Mouse (Mus musculus) Patski (cell line): ENCODE measurements around the gene P4ha2. TPM values are rescaled to one million over a fixed set of nuclear protein-coding genes. Genes with fewer than 3 reads are reported as not detected.

Experiments used
- ATAC-seq: fragments of 100-300 bp; one replicate; pipeline ENCODE4 v1.8.0; 2021
- CTCF ChIA-PET: fragments of 350-600 bp; sonication (Branson Sonifier 250); formaldehyde crosslinking; loops from one replicate; lab custom pipeline; 2022; ENCODE audit warnings: inconsistent platforms; lab: Charles Lee
- POLR2A ChIA-PET: fragments of 350-600 bp; sonication (Branson Sonifier 250); formaldehyde crosslinking; loops from one replicate; lab custom pipeline; 2022; ENCODE audit warnings: antibody characterized with exemption, inconsistent platforms; lab: Charles Lee
- DNase-seq: peaks from one replicate; pipeline ENCODE4 v3.0.0-alpha.2; 2011; ENCODE audit warnings: low read depth, low spot score
- H3K27me3 ChIP-seq: fragments of 371-371 bp; one replicate; pipeline ENCODE4 v1.5.1; 2021
- CTCF ChIP-seq: fragments of 100-300 bp; IDR thresholded peaks from one replicate; pipeline ENCODE4 v1.5.1; 2021
- in situ Hi-C: fragments of 300-500 bp; cut with MboI; formaldehyde crosslinking; loops from 3 replicates; pipeline ENCODE4 v1.11.1; 2018; ENCODE audit warnings: low pct_unique_long_range_greater_than_20kb, mixed read lengths
- polyA plus RNA-seq: library from polyadenylated mRNA; unstranded; gene quantifications from one replicate; pipeline ENCODE4 v1.2.3, GENCODE M21; 2021

The P4ha2 gene
- polyA plus RNA-seq, 1 experiment from 2014 or later = 66.8 TPM

DNA sequence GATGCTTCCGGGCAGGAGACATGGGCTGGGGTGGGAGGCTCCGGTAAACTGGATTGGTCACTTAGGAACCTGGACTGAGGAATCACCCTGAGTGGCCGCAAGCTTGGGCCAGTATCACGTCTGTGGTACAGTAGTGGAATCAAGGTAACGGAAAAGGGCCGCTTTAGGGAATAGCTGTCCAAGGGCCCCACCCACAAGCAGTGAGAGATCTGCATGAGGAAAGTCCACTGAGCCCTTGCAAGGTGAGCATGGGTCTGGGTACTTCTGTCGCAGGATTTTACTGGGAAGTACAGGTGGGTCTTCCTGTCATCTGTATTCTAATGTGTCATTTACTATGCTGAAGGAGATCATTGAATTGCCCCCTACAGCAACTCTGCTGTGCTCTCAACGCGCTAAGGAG is 1.8 kb downstream of the P4ha2 start:
- TF ChIP-seq CTCF = no peak
- no peak for DNase-seq
- in situ Hi-C loops = no loop called here
- no peaks in the 10 kb centered on the region for H3K27me3 ChIP-seq
- ChIA-PET CTCF (interaction anchor here (1.1 to 2.0 kb wide), 2 partner anchors 11 to 13 kb away, joined by 3 to 8 read pairs; no protein-coding TSS in a partner anchor), POLR2A (no interaction called here)
- ATAC-seq = no peak

DNA sequence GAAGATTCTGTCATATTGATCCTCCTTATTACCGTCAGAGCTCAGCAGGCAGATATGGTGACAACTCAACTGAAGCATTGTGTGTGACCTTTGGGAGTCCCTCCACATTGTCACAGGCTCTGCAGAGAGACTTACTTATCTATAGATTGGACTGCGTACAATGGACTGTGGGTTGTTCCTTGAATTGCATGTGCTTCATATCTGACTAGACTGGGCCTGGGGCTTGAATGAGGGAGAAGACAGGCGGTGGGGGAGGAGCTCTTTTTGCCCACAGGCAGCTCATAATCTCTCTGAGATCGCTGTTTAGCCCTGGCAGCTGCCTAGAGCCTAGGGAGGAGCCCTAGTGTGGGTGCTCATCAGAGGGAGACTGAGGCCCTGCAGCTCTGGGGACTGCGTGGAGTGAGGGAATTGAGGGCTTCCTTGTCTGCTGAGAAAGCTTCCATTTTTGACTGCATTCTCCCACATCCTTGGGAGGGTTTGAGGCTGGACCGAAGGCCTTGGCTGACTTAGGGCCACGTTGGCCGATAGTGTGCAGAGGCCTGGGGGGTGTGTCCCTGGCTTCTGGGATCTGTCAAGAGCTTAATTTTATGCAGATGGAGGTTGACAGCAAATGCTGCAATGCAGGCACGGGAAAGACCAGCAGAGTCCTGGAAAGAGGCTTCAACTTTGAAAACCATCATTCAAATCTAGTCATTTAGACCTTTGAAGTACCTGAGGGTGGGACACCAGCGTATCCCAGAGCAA is 3.0 kb downstream of the P4ha2 start:
- H3K27me3 ChIP-seq = no peaks in the 10 kb centered on the region
- ChIA-PET CTCF (interaction anchor here (1.1 to 2.0 kb wide), 2 partner anchors 10 to 14 kb away, joined by 3 to 8 read pairs; no protein-coding TSS in a partner anchor), POLR2A (no interaction called here)
- in situ Hi-C loops = no loop called here
- no peak for TF ChIP-seq CTCF
- DNase-seq (no peak), ATAC-seq (no peak)

DNA sequence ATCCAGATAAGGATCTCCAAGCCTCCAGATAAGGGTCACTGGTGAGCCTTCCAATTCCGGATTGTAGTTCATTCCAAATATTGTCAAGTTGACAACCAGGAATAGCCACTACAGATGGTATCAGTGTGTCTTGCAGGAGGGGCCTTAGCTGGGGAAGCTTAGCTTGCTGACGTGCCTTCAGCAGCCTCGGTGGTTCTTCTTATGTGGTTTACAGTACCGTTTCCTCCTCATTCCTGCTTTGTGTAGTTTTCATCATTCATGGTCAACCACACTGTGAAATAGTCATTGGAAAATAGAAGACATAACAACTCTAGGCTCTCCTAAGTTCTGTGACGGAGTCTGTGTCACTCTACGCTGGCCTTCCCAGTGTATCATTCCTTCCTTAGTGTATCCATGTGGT is 5.1 kb downstream of the P4ha2 start:
- in situ Hi-C loops = no loop called here
- CTCF ChIA-PET = interaction anchor here (1.4 kb wide), 1 partner anchor 12 kb away, joined by 3 read pairs; no protein-coding TSS in a partner anchor
- no peaks in the 10 kb centered on the region for H3K27me3 ChIP-seq
- POLR2A ChIA-PET = no interaction called here
- ATAC-seq (no peak), DNase-seq (no peak)
- TF ChIP-seq CTCF = no peak

DNA sequence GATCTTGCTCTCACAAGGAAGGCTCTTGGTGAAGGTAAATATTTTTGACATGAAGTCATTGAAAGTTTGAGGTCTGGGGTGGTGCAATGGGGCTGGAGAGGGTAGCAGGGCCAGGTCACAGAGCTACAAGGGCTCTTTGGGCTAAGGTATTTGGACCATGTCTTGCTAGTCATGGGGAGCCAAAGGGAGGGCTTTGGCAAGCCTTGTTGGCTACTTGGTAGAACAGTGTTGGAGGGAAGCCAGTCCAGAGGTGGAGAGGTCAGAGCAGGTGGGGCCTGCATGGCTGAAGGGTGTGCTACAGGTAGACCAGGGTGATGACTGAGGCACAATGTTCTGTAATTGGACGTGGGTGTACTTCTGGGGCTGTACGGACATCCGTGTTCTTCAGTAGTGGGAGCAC is 6.8 kb downstream of the P4ha2 start:
- CTCF ChIA-PET = no interaction called here

DNA sequence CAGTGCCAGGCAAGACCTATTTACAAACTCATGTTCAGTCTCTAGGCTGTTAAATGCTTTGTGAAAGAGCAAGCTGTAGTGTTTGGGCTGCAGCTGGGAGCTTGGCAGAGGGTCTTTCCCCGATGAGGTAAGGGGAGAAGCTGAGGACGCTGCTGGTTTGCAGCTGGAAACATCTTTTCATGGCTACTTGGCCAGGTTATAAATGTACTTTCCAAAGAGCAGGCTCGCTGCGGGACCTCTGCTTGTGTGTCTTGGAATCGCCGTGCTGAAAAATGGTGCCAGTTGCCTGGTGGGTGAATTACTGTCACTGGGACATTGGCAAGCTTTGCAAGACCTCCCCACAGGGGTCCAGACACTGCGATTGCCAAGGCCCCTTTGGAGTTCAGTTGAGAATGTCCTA is 7.3 kb downstream of the P4ha2 start:
- DNase-seq (no peak), ATAC-seq (no peak)
- POLR2A ChIA-PET = no interaction called here
- CTCF ChIA-PET = interaction anchor here (0.9 kb wide), 1 partner anchor 27 kb away, joined by 3 read pairs; no protein-coding TSS in a partner anchor
- H3K27me3 ChIP-seq = no peaks in the 10 kb centered on the region
- in situ Hi-C loops = no loop called here
- no peak for TF ChIP-seq CTCF

More for the DNA sequence above, 6.8 kb downstream of the P4ha2 start:
- POLR2A ChIA-PET = no interaction called here
- ATAC-seq (peak; percentile 58), DNase-seq (no peak)
- in situ Hi-C loops = no loop called here
- no peak for TF ChIP-seq CTCF
- no peaks in the 10 kb centered on the region for H3K27me3 ChIP-seq

DNA sequence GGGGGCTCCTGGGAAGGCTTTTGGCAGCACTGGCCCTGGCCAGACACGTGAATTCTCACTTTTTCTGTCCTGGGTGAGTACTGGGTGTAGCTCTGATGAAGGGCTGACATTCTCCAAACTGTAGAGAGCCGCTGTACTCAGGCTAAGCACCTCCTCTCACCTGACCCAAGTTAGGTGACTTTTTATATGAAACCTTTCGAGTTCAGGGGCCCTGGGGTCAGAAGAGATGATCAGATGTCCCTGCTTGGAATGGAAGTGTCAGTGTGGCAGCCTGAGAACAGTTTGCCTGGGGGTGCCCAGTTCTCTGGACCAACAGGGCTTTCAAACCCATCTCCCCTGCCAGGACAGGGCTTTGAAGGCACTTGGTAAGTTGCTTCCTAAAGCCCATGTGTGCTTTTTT is 8.2 kb downstream of the P4ha2 start:
- in situ Hi-C loops = no loop called here
- CTCF ChIA-PET = interaction anchor here (0.8 to 1.6 kb wide), 4 partner anchors 14 to 34 kb away, joined by 3 to 5 read pairs (median 3); no protein-coding TSS in a partner anchor
- ATAC-seq = no peak
- no peak for DNase-seq
- POLR2A ChIA-PET = no interaction called here
- no peaks in the 10 kb centered on the region for H3K27me3 ChIP-seq
- no peak for TF ChIP-seq CTCF

DNA sequence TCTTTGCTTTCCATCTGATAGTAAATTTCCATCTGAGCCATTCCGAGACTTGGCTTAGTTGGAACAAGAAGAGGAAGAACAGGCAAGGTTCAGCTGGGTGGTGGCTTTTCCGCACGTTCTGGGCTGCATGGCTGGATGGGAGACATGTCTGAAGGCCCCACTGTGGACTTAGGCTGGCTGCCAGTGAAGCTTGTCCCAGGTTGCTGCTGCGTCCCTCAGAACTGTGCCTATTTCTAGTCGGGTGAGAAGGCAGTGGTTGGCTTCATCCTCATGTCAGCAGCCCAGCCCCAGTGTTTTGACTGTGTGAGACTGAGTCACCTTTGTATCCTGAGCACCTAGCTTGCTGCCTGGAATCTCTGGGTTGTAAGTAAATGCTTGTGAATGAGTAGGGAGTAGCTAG is 9.0 kb downstream of the P4ha2 start:
- ChIA-PET CTCF (interaction anchor here (1.6 kb wide), 2 partner anchors 16 to 34 kb away, joined by 3 to 5 read pairs; no protein-coding TSS in a partner anchor), POLR2A (no interaction called here)
- no peaks in the 10 kb centered on the region for H3K27me3 ChIP-seq
- DNase-seq = no peak
- ATAC-seq = peak; percentile 22
- in situ Hi-C loops = no loop called here
- no peak for TF ChIP-seq CTCF

DNA sequence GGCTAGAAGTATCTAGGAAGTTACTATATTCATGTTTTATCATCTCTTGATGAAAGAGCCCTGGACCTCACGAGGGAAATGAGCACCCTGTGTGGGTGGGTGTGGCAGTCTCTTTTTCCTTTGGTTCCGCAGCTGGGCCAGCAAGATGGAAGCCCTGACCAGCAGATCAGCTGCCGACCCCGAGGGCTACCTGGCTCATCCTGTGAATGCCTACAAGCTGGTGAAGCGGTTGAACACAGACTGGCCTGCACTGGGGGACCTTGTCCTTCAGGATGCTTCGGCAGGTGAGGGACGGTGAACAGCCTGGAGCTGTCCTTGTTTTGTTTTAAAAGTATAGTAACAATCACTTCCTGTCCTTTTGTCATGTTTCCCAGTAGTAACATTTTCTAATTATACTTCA is 11.4 kb downstream of the P4ha2 start:
- no peaks in the 10 kb centered on the region for H3K27me3 ChIP-seq
- DNase-seq (no peak), ATAC-seq (no peak)
- POLR2A ChIA-PET = interaction anchor here (1.3 kb wide), 1 partner anchor 51 kb away, joined by 3 read pairs; no protein-coding TSS in a partner anchor
- in situ Hi-C loops = no loop called here
- CTCF ChIA-PET = interaction anchor here (1.1 to 4.0 kb wide), 5 partner anchors 9 to 57 kb away, joined by 5 to 15 read pairs (median 6); no protein-coding TSS in a partner anchor
- no peak for TF ChIP-seq CTCF

DNA sequence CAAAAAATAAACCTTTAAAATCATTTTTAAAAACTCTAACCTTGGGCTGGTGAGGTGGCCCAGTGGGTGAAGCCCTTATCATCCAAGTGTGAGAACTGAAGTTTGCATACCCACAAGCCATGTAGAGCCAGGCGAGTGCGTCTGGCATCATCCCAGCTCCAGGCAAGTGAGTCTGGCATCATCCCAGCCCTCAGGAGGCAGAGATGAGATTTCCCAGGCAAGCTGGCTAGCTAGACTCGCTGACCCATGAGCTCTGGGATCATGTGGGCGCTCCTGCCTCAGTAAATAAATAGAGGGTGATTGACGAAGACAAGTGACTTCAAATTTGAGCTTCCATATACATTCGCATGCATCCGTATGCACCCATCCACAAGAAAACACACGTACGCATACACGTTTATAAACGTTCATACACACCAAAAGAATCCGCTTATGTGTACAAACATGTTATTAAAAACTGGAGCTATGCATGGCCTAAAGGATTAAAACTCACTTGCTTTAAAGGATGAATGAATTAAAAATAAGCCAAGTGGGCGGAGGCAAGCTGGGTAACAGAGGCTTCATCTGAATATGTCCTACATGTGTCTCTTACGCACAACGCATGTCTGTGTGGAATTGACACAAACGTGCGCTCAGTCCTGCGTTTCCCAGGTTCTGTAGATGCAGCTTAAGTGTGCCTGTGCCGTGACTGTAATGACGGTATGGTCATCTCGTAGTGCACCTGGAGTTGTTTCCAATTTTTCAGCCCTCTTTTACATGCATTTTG is 12.3 kb downstream of the P4ha2 start:
- no peak for ATAC-seq
- ChIA-PET POLR2A (interaction anchor here (1.3 kb wide), 1 partner anchor 51 kb away, joined by 3 read pairs; no protein-coding TSS in a partner anchor), CTCF (interaction anchor here (0.8 to 4.0 kb wide), 9 partner anchors 10 to 58 kb away, joined by 3 to 15 read pairs (median 6); partner anchors contain the start of gene P4ha2)
- in situ Hi-C loops = no loop called here
- no peak for TF ChIP-seq CTCF
- H3K27me3 ChIP-seq = no peaks in the 10 kb centered on the region
- peak; percentile 91 for DNase-seq

DNA sequence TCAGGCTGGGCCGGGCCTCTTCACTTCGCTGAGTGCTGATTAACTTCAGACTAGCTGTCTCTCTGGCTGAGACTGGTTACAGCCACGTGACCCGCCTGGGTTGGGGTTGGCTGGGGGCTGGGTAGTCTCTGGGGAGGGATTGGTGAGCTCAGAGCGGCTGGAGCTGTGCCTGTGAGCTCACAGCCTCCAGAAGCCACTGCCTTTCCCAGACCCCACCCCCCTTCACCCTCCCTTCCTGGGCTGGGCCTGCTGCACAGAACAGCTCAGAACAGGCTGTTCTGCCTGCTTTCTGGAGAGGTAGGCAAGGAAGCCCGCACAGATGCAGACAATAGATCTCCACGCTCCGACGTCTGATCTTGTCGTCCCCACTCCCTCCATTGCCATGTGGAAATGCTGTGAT is 13.0 kb downstream of the P4ha2 start:
- no peaks in the 10 kb centered on the region for H3K27me3 ChIP-seq
- DNase-seq (peak; percentile 95), ATAC-seq (peak; percentile 90)
- in situ Hi-C loops = no loop called here
- ChIA-PET POLR2A (interaction anchor here (0.8 kb wide), 1 partner anchor 11 kb away, joined by 3 read pairs; no protein-coding TSS in a partner anchor), CTCF (interaction anchor here (0.8 to 4.0 kb wide), 8 partner anchors 10 to 59 kb away, joined by 3 to 15 read pairs (median 6); partner anchors contain the start of gene P4ha2)
- TF ChIP-seq CTCF = no peak
